ENCODE assay signal across 33 mouse cellular contexts in genomic region chr1:79312153-79312552, GRCm38 (mm10).
DNase-seq lines count a peak whose midpoint lies in the region; ATAC-seq and TF ChIP-seq lines count a peak whose summit lies in the region.
"Had no signal": no experiment of that assay in that cellular context is flagged by ENCODE, and none has a peak within 500 bp of the region (broad histone marks: within the 10 kb centered on the region; RNA-seq: fewer than 3 reads in every experiment).

No protein-coding gene starts in this region.

- intact Hi-C loops in left cerebral cortex, postnatal 25 days (cut with DNase I) = loop anchor here (10.0 kb wide), 1 partner anchor 447 kb away; no protein-coding TSS in a partner anchor

- no peak overlapping the region for H3K9ac ChIP-seq in forebrain, postnatal 0 days
- H3K9ac ChIP-seq in forebrain, embryonic 16.5 days (replicated peaks; ENCODE audit: low read depth, low read length) = no peak overlapping the region
- H3K9ac ChIP-seq: embryonic facial prominence, embryonic 13.5 days; forebrain, embryonic 12.5 days; forebrain, embryonic 15.5 days; heart, embryonic 13.5 days; hindbrain, embryonic 14.5 days had no signal

- no peak overlapping the region for H3K27ac ChIP-seq in forebrain, postnatal 0 days (ENCODE audit: low read depth, low read length)
- no peak overlapping the region for H3K27ac ChIP-seq in forebrain, embryonic 16.5 days (ENCODE audit: low read length)
- H3K27ac ChIP-seq: embryonic facial prominence, embryonic 10.5 days; embryonic facial prominence, embryonic 13.5 days; forebrain, embryonic 12.5 days; forebrain, embryonic 15.5 days; heart, adult 2 months; heart, embryonic 10.5 days; heart, embryonic 13.5 days; hindbrain, embryonic 14.5 days; hindbrain, postnatal 0 days had no signal

- H3K4me3 ChIP-seq in forebrain, postnatal 0 days (ENCODE audit: low read depth, low read length) = no peak overlapping the region
- no peak overlapping the region for H3K4me3 ChIP-seq in forebrain, embryonic 16.5 days (replicated peaks; ENCODE audit: low read length)
- H3K4me3 ChIP-seq: embryonic facial prominence, embryonic 10.5 days; embryonic facial prominence, embryonic 13.5 days; erythroblast, embryonic 14.5 days; forebrain, embryonic 12.5 days; forebrain, embryonic 15.5 days; heart, adult 2 months; heart, embryonic 10.5 days; heart, embryonic 13.5 days had no signal

- DNase-seq in forebrain, postnatal 0 days = peak; percentile 14
- peak; percentile 4 for DNase-seq in layer of hippocampus, adult 9-11 months
- no peak for DNase-seq in layer of hippocampus, postnatal 36 days
- peak; percentile 6 to 75 for DNase-seq in left cerebral cortex, postnatal 25 days (ENCODE audit: low spot score in 2 of 2)
- no peak for DNase-seq in left cerebral cortex, adult 18-20 months (ENCODE audit: low spot score in 2 of 2)
- peak; percentile 34 for DNase-seq in telencephalon, adult 2 months (ENCODE audit: low read depth, low spot score)
- DNase-seq: adrenal gland, postnatal 10 days; adrenal gland, postnatal 36 days; B cell, adult 2 months; cerebellum, adult 11 months; cerebellum, adult 2 months; cerebellum, adult 9-11 months; cerebellum, postnatal 36 days; embryo, embryonic 11 days; gastrocnemius, postnatal 25 days; heart, adult 2 months; heart, postnatal 14 days; heart, postnatal 4 days had no signal

- H3K4me1 ChIP-seq in forebrain, postnatal 0 days (ENCODE audit: insufficient read depth) = no peaks in the 10 kb centered on the region
- no peaks in the 10 kb centered on the region for H3K4me1 ChIP-seq in forebrain, embryonic 16.5 days (replicated peaks; ENCODE audit: control insufficient read depth, insufficient read depth, low read length)
- H3K4me1 ChIP-seq: forebrain, embryonic 12.5 days; forebrain, embryonic 15.5 days; heart, embryonic 10.5 days; heart, embryonic 13.5 days had no signal

- TF ChIP-seq CTCF in forebrain, postnatal 0 days (IDR thresholded peaks at IDR 0.05; ENCODE audit: low read depth) = no peak

- no peak overlapping the region for H3K4me2 ChIP-seq in forebrain, postnatal 0 days (ENCODE audit: low read depth)
- H3K4me2 ChIP-seq in forebrain, embryonic 16.5 days (ENCODE audit: low read length) = no peak overlapping the region
- H3K4me2 ChIP-seq: embryonic facial prominence, embryonic 13.5 days; forebrain, embryonic 12.5 days; forebrain, embryonic 15.5 days; heart, embryonic 13.5 days; hindbrain, embryonic 14.5 days had no signal

- no peaks in the 10 kb centered on the region for H3K36me3 ChIP-seq in forebrain, postnatal 0 days (ENCODE audit: insufficient read depth)
- H3K36me3 ChIP-seq in forebrain, embryonic 16.5 days (ENCODE audit: control insufficient read depth, insufficient read depth) = no peaks in the 10 kb centered on the region
- H3K36me3 ChIP-seq: embryonic facial prominence, embryonic 10.5 days; embryonic facial prominence, embryonic 13.5 days; forebrain, embryonic 12.5 days; forebrain, embryonic 15.5 days; G1E; heart, embryonic 10.5 days; heart, embryonic 13.5 days had no signal

- no peaks in the 10 kb centered on the region for H3K9me3 ChIP-seq in forebrain, postnatal 0 days (ENCODE audit: low read length)
- H3K9me3 ChIP-seq in forebrain, embryonic 16.5 days (ENCODE audit: control insufficient read depth, low read length) = no peaks in the 10 kb centered on the region
- H3K9me3 ChIP-seq: embryonic facial prominence, embryonic 10.5 days; embryonic facial prominence, embryonic 13.5 days; forebrain, embryonic 12.5 days; forebrain, embryonic 15.5 days; G1E; heart, embryonic 10.5 days; heart, embryonic 13.5 days had no signal

- ATAC-seq in forebrain, postnatal 0 days = peak; percentile 18; the same call in 1 of the 2 replicates
- no peak for ATAC-seq in forebrain, embryonic 16.5 days
- ATAC-seq in granulocyte monocyte progenitor cell, adult 5-6 weeks (replicated peaks; ENCODE audit: poor library complexity, severe bottlenecking) = no peak
- ATAC-seq: forebrain, embryonic 15.5 days; hindbrain, postnatal 0 days; inflammation-experienced regulatory T-cells, adult 6 months; Patski had no signal

- H3K27me3 ChIP-seq in forebrain, postnatal 0 days (ENCODE audit: insufficient read depth, low read length) = no peaks in the 10 kb centered on the region
- H3K27me3 ChIP-seq in forebrain, embryonic 16.5 days (replicated peaks; ENCODE audit: control insufficient read depth, insufficient read depth, low read length) = no peaks in the 10 kb centered on the region
- H3K27me3 ChIP-seq: CH12.LX; embryonic facial prominence, embryonic 13.5 days; forebrain, embryonic 12.5 days; forebrain, embryonic 15.5 days; heart, embryonic 13.5 days; Patski had no signal

- 73% methylated on average over 5 of the region's 5 CpGs for WGBS in forebrain, postnatal 0 days
- 85% methylated on average over 5 of the region's 5 CpGs for WGBS in forebrain, embryonic 16.5 days

Comparison
In these comparisons a context has a peak if more than half of its experiments do, and no peak if none do; other contexts are left out.
1. DNase-seq: peak in forebrain, postnatal 0 days (single experiment), layer of hippocampus, adult 9-11 months (single experiment), left cerebral cortex, postnatal 25 days (2 of 2) and telencephalon, adult 2 months (single experiment); none in layer of hippocampus, postnatal 36 days (0 of 2) and left cerebral cortex, adult 18-20 months (0 of 2).